In the genomic region with DNA sequence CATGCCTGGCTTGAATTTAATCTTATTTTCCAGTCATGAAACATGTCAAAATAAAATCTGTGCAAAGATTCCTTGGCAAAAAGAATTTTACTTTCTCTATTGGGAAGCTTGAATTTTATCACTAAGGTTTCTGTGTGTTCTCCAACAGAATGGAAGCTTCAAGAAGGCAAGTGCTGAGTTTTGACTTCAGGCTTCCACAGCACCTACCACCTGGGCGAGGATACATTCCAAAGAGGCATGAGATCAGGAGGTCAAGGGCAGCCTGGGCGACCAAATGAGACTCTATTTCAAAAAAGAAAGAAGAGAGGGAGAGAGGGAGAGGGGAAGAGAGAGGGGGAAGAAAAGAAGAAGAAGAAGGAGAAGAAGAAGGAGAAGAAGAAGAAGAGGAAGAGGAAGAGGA, we compare ENCODE assay signal across 14 mouse cellular contexts.
"Had no signal": no experiment of that assay in that cellular context is flagged by ENCODE, and none has a peak within 500 bp of the region (broad histone marks: within the 10 kb centered on the region; RNA-seq: fewer than 3 reads in every experiment).

No protein-coding gene starts in this region.

- H3K4me2 ChIP-seq: limb, embryonic 13.5 days; midbrain, embryonic 11.5 days; stomach, embryonic 15.5 days had no signal

- H3K27ac ChIP-seq: kidney, postnatal 0 days; limb, embryonic 13.5 days; liver, embryonic 14.5 days; stomach, embryonic 15.5 days had no signal

- ATAC-seq: midbrain, embryonic 16.5 days had no signal

- H3K4me3 ChIP-seq: limb, embryonic 13.5 days; stomach, embryonic 15.5 days had no signal

- DNase-seq: kidney, adult 2 months; kidney, postnatal 36 days; layer of hippocampus, adult 9-11 months; left cerebral cortex, postnatal 4 days; lung, adult 18-20 months; lung, postnatal 36 days; right cerebral cortex, postnatal 14 days; thymus, postnatal 4 days had no signal

- H3K36me3 ChIP-seq: limb, embryonic 13.5 days; stomach, embryonic 15.5 days had no signal

- H3K9ac ChIP-seq: limb, embryonic 13.5 days; liver, embryonic 14.5 days; stomach, embryonic 15.5 days had no signal

- H3K9me3 ChIP-seq: limb, embryonic 13.5 days; stomach, embryonic 15.5 days had no signal

- H3K27me3 ChIP-seq: limb, embryonic 13.5 days; stomach, embryonic 15.5 days had no signal

- H3K4me1 ChIP-seq: limb, embryonic 13.5 days; stomach, embryonic 15.5 days had no signal
